Mouse (Mus musculus) heart, postnatal 0 days (tissue): ENCODE data around the gene Slc22a21.

Experiments used
- CTCF ChIP-seq: IDR thresholded peaks from 2 replicates; pipeline ENCODE4 v1.5.1; 2016; ENCODE audit warnings: antibody characterized with exemption, control low read depth, low read depth
- EP300 ChIP-seq: IDR thresholded peaks from 2 replicates; pipeline ENCODE4 v1.6.1; 2016; ENCODE audit warnings: antibody characterized with exemption, low read depth

DNA sequence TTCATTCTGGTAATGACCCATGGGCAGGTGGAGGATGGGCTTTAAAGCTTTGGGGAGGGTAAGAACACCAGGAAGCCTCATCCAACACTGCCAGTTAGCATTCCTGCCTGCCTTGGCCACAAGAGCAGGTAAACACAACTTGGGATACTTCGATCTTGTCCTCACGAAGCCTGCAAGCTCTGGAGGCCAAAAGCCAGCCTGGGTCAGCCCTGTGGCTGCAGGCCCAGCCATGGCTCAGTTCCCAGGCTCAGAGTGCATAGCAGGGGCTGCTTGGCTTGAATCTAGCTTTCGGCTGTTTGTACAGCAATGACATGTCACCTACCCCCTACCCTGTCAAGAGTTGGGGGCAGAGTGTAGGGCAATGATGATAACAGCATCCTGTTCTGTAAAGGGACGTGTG is 26.8 kb upstream of the Slc22a21 start:
- no peak for TF ChIP-seq CTCF
- no peak for TF ChIP-seq EP300
